Mouse (Mus musculus) cerebellum, adult 18-20 months (tissue): ENCODE results near the gene Eif2b3.

Experiments
- DNase-seq, 2 experiments: peaks; one replicate each; pipeline ENCODE4 v3.0.0; 2021

Eif2b3 gene

GRCm38 (mm10) chr4:117125348-117125909, 106.2 kb downstream of the Eif2b3 start, which contains the start of gene Btbd19:
Gene Btbd19 (minus strand): TSS chr4:117125725.
- DNase-seq, result peak in 1 of 2 experiments; percentile 32

DNA sequence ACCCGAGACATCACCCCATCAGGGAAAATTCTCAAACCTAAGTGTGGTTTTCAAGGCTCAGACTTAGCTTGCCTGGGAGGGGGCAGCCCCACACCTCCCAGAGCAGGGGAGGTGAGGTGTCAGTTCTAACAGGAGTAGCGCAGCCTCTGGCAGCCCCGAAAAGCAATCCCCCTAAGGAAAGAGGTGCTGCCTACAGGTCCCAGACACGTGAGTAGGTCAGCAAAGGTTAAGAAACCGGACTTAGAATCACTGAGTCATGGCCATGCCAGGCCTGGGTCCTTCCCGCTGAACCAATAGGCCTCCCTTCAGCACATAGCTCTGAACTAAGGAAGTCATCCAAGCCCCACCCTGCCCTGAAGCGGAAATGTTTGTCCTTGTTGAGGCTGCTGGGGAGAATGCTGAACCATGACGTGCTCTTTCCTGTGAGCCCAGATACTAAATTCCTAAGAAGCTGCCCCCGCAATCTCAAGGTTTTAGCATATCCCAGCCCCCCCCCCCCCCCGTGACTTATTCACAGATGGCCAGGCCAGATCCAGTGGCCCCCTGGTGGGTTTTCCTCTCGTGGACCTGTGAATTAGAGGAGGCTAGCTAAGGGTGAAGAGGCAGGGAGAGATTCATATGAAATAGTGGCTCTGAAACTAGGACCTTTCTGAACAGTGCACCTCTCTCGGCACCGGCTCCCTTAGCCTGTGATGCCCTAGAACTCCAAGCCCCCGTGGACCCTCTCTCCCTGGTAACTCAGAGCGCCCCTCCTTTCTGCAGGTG, 106.9 kb downstream of the Eif2b3 start:
- DNase-seq, result no peak

- DNase-seq, result no peak
These were observed 107.6 kb downstream of the Eif2b3 start, which contains the start of gene Tctex1d4 for GRCm38 (mm10) chr4:117126675-117127290. Gene Tctex1d4 (plus strand): TSS chr4:117126794.

- no peak for DNase-seq
These were observed 108.9 kb downstream of the Eif2b3 start for GRCm38 (mm10) chr4:117127991-117128686.

DNA sequence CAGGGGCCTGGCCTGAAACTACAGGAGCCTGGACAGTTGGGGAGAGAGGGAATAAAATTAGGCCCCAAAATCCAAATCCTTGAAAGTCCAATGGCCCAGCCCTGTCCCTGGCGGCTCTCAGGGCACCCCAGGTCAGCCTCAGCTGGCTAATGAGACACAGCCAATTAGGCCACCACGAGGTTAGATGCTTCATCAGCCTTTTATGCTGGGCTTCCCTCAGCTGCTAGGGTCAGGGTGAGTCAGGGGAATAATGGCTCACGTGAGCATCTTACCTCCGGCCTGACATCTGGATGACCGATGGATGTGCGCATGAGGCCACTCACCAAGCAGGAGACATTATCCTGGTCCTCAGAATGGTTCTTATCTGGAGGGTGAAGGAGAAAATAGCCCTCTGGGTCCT, 111.6 kb downstream of the Eif2b3 start:
- no peak for DNase-seq

DNA sequence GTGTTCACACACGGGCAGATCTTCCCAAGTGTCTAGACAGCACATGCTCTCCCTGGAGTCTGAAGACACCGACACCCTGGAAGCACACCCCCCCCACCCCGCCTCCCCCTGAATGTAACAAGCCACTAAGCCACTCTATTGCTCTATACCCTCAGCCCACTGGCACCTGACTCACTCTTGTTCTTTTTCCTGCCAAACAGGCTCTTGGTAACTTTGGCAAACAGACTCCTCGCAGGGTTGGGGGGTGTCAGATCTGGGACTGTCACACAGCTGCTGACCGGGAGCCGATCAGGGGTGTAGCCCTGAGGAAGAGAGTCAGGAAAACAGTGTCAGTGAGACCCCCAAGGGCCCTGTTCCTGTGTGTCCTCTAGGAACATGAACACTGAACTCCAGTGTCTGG, 112.0 kb downstream of the Eif2b3 start:
- DNase-seq, result no peak

GRCm38 (mm10) chr4:117131890-117132793, 112.9 kb downstream of the Eif2b3 start:
- DNase-seq, result no peak

DNA sequence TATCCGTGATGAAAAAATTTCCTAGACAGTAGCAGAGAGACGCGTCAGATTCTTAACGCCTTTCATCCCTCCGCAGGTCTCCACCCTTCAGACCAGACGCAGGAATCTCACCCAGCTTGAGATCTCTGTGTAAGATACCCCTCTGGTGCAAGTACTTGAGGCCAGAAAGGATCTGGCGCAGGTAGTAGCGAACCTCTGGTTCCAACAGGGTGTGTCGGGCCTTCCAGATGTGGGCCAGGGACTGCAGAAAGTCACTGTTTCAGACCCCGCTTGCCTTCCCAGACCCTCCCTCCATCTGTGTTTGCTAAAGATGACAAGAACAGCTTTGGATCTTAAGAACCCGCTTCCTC, 113.6 kb downstream of the Eif2b3 start:
- DNase-seq, result no peak

GRCm38 (mm10) chr4:117133366-117133796, 114.2 kb downstream of the Eif2b3 start:
- no peak for DNase-seq

DNA sequence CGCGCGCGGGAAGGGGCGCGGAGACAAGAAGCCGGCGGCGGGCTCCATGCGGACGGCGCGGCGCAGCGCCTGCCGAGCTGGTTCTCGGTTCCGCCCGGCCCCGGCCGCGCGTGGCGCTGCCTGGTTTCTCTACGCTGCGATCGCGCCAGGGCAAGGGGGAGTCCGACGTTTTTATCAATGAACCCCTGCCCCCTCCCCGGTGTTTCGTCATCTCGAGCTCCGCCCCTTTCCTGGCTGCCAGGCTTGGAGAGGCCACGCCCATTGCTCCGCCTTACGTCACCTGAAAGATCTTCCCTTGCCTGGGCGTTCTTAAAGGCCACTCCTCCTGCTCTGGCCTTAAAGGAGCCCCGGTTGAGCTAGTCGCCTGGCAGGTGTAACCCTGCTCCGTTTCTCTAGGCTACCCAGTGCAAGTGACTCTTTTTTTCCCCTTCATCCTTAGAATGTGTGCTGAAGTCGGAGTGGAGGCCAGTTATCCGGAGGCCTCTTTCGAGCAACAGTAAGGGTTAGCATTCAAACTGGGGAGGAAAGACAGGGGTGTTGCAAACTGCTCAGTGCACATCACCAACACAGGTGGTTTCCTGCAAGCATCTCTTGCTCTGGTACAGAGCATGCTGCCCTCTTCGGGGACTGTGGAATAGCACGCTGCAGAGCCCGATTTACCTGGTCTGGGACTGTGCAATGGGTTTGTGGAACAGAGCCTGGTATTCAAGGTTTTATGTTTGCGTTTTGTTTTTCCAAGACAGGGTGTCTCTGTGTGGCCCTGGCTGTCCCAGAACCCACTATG, 114.8 kb downstream of the Eif2b3 start, which contains the start of gene Plk3:
Gene Plk3 (minus strand): TSS at position 147 of the 784 bp plus-strand sequence.
- peak; percentile 98 for DNase-seq

GRCm38 (mm10) chr4:117134601-117134995, 115.4 kb downstream of the Eif2b3 start:
- DNase-seq, result no peak

GRCm38 (mm10) chr4:117136034-117136433, 116.8 kb downstream of the Eif2b3 start:
- DNase-seq, result no peak
